Mouse (Mus musculus) erythroblast, adult 5-6 weeks (primary cell): ENCODE measurements around the gene Cdh15. TPM values are rescaled to one million over a fixed set of nuclear protein-coding genes. Genes with fewer than 3 reads are reported as not detected.
A peak's percentile ranks its signal among the peaks of the same experiment; 100 is the strongest.

ENCODE experiments used
- ATAC-seq: replicated peaks from 2 replicates; pipeline ENCODE4 v1.8.0; 2016; ENCODE audit warnings: moderate number of reproducible peaks, mild to moderate bottlenecking, moderate TSS enrichment, inconsistent platforms; ENCODE audit not compliant: poor library complexity, low FRiP score, severe bottlenecking
- total RNA-seq, 2 experiments: library from RNA; stranded (forward) in 1 of 2; stranded (reverse) in 1 of 2; fragments of 150-400 nt in 1 of 2; fragments of 200-764, 138-1000 nt in 1 of 2; gene quantifications; 2 replicates each; pipeline versions ENCODE4 v1.2.3 to v1.2.4; 2015 to 2017; ENCODE audit warnings: low replicate concordance in 2 of 2

The Cdh15 gene
- total RNA-seq, 2 experiments from 2014 or later: not detected

- ATAC-seq: no peak
These were observed 25.4 kb downstream of the Cdh15 start for GRCm38 (mm10) chr8:122873171-122873570.

GRCm38 (mm10) chr8:122875186-122875585 is 27.4 kb downstream of the Cdh15 start:
- ATAC-seq: no peak

GRCm38 (mm10) chr8:122878231-122878630 is 30.5 kb downstream of the Cdh15 start:
- no peak for ATAC-seq

GRCm38 (mm10) chr8:122880302-122880701 is 32.5 kb downstream of the Cdh15 start:
- no peak for ATAC-seq

GRCm38 (mm10) chr8:122883671-122884070 is 35.9 kb downstream of the Cdh15 start:
- ATAC-seq: no peak

GRCm38 (mm10) chr8:122891440-122891839 is 43.7 kb downstream of the Cdh15 start:
- no peak for ATAC-seq

- ATAC-seq: no peak
These were observed 45.7 kb downstream of the Cdh15 start for GRCm38 (mm10) chr8:122893451-122893850.

- ATAC-seq: no peak
These were observed 48.6 kb downstream of the Cdh15 start for GRCm38 (mm10) chr8:122896317-122896716.

- ATAC-seq: no peak
These were observed 49.4 kb downstream of the Cdh15 start for GRCm38 (mm10) chr8:122897200-122897599.

GRCm38 (mm10) chr8:122898018-122898417 is 50.3 kb downstream of the Cdh15 start:
- no peak for ATAC-seq

GRCm38 (mm10) chr8:122898473-122898872 is 50.7 kb downstream of the Cdh15 start:
- no peak for ATAC-seq

GRCm38 (mm10) chr8:122899085-122899484 is 51.3 kb downstream of the Cdh15 start:
- no peak for ATAC-seq

- no peak for ATAC-seq
These were observed 53.7 kb downstream of the Cdh15 start for GRCm38 (mm10) chr8:122901476-122901875.

- no peak for ATAC-seq
These were observed 54.2 kb downstream of the Cdh15 start for GRCm38 (mm10) chr8:122901892-122902515.

- ATAC-seq: no peak
These were observed 54.8 kb downstream of the Cdh15 start for GRCm38 (mm10) chr8:122902581-122902980.

- ATAC-seq: no peak
These were observed 55.2 kb downstream of the Cdh15 start for GRCm38 (mm10) chr8:122903002-122903401.

- ATAC-seq: no peak
These were observed 56.7 kb downstream of the Cdh15 start for GRCm38 (mm10) chr8:122904496-122904895.

GRCm38 (mm10) chr8:122905346-122905745 is 57.6 kb downstream of the Cdh15 start:
- peak; percentile 73 for ATAC-seq

- ATAC-seq: peak; percentile 87
These were observed 58.8 kb downstream of the Cdh15 start for GRCm38 (mm10) chr8:122906463-122907021.

- no peak for ATAC-seq
These were observed 64.4 kb downstream of the Cdh15 start for GRCm38 (mm10) chr8:122912150-122912549.

- ATAC-seq: no peak
These were observed 65.1 kb downstream of the Cdh15 start for GRCm38 (mm10) chr8:122912871-122913270.

GRCm38 (mm10) chr8:122916766-122917165 is 69.0 kb downstream of the Cdh15 start:
- no peak for ATAC-seq
